Mouse (Mus musculus) heart, embryonic 12.5 days (tissue): ENCODE results near the gene Gm10230. TPM values are rescaled to one million over a fixed set of nuclear protein-coding genes. Genes with fewer than 3 reads are reported as not detected.
"Not testable (repeated sequence)": the region's sequence is repeated elsewhere in the genome, so short reads cannot be mapped to it uniquely, and the experiment has no call there.

Source experiments
- ATAC-seq: fragments of 200-750 bp; cut with Nextera tagmentation; 2 replicates; pipeline ENCODE4 v1.8.0; 2017; ENCODE audit warnings: moderate TSS enrichment, moderate library complexity; ENCODE audit not compliant: insufficient number of reproducible peaks, low FRiP score
- H3K27ac ChIP-seq: fragments of 300-500 bp; sonication (generic); 2 replicates; pipeline ENCODE4 v1.5.1; 2016; ENCODE audit warnings: mild to moderate bottlenecking, moderate library complexity; ENCODE audit not compliant: poor library complexity, severe bottlenecking
- H3K27me3 ChIP-seq: fragments of 300-500 bp; sonication (generic); replicated peaks from 2 replicates; pipeline ENCODE4 v1.6.1; 2016; ENCODE audit warnings: mild to moderate bottlenecking, moderate library complexity
- H3K36me3 ChIP-seq: fragments of 300-500 bp; sonication (generic); 2 replicates; pipeline ENCODE4 v1.6.1; 2016; ENCODE audit warnings: mild to moderate bottlenecking, moderate library complexity
- H3K4me1 ChIP-seq: fragments of 300-500 bp; sonication (generic); replicated peaks from 2 replicates; pipeline ENCODE4 v1.6.1; 2016; ENCODE audit warnings: mild to moderate bottlenecking
- H3K4me2 ChIP-seq: fragments of 300-500 bp; sonication (generic); 2 replicates; pipeline ENCODE4 v1.6.1; 2016; ENCODE audit warnings: mild to moderate bottlenecking, moderate library complexity
- H3K4me3 ChIP-seq: fragments of 300-500 bp; sonication (generic); 2 replicates; pipeline ENCODE4 v1.5.1; 2016; ENCODE audit warnings: mild to moderate bottlenecking
- H3K9ac ChIP-seq: fragments of 300-500 bp; sonication (generic); 2 replicates; pipeline ENCODE4 v1.6.1; 2016; ENCODE audit warnings: mild to moderate bottlenecking, moderate library complexity
- H3K9me3 ChIP-seq: fragments of 300-500 bp; sonication (generic); replicated peaks from 2 replicates; pipeline ENCODE4 v1.6.1; 2016; ENCODE audit warnings: mild to moderate bottlenecking, moderate library complexity
- WGBS: fragments of 180-500 bp; shearing (Covaris S2); methylation state at CpG from one replicate; pipeline ENCODE4 v1.1.7; 2016; 5-methylcytosine and 5-hydroxymethylcytosine counted together
- microRNA-seq: library from miRNA; unstranded; fragments of <30 nt; microRNA quantifications from one replicate; pipeline ENCODE4, GENCODE M21; 2017
- polyA plus RNA-seq: library from polyadenylated mRNA; unstranded; fragments of >200 nt; fragmentation: Nextera tagmentation; extraction: Ambion mirVana; gene quantifications from 2 replicates; pipeline ENCODE4 v1.2.1, GENCODE M21; 2016

Gene Gm10230
- not detected in 2 replicates for polyA plus RNA-seq

DNA sequence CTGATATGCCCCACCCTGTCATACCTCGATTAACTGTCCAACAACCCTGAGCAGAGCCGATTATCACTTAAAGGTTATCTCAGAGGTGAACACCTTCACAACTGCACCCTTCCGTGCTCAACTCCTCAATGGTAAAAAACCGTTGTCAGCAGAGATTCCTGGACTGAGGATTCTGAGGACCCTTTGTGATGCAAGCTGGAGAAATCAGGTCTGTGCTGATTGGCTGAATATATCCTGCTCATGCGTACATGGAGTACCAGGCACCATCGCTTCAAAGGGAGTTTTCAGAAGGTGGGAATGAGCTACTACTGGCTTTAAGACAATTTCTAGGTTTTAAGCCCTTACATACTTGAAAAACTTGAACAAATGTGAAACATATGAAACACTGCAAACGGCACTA, at the start of gene Gm10230:
Gene Gm10230 (minus strand): TSS at position 101 of the 400 bp plus-strand sequence.
- not testable (repeated sequence) for H3K4me2 ChIP-seq, H3K27ac ChIP-seq, H3K36me3 ChIP-seq, ATAC-seq, H3K27me3 ChIP-seq, H3K4me1 ChIP-seq, H3K9ac ChIP-seq, H3K9me3 ChIP-seq, H3K4me3 ChIP-seq
- no CpG with 5 or more reads among the region's 7 CpGs for WGBS

Small RNA genes within 50 kb of the gene (microRNA-seq; reads per million reads assigned to microRNA genes)
- not detected for gene Gm44452
